Mouse (Mus musculus) embryonic fibroblast, embryonic 13.5 days (primary cell): ENCODE results near the gene Strn.

Source experiments
- CTCF ChIP-seq: IDR thresholded peaks from 2 replicates; pipeline ENCODE4 v1.5.1; 2011; ENCODE audit warnings: mild to moderate bottlenecking, control low read depth, low read length, moderate library complexity, borderline replicate concordance; ENCODE audit not compliant: insufficient read depth
- POLR2A ChIP-seq: IDR thresholded peaks from 2 replicates; pipeline ENCODE4 v1.6.1; 2011; ENCODE audit warnings: low read depth, mild to moderate bottlenecking, control low read depth, low read length, moderate library complexity

DNA sequence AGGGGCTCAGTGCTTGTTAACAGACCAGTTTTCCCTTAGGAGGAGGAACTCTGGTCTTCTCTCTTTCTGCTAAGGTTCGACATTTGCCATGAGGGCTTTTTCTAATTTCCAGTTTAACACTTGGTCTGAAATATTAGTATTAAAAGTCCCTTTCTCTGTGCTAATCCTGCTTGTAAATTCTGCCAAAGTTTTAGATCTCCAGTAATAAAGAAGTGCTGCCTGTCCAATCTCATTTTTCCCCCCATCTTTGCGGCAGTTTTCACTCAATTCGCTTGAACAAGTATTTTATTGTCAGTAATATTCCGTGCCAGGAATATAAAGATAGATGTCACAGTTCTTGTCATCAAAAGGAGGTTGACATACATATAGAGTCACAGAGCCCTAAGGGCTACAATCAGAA, at the start of gene Strn:
- TF ChIP-seq CTCF (no peak), POLR2A (no peak)
